Mouse (Mus musculus): Measurements from ENCODE around the gene Cutc. TPM values are rescaled to one million over a fixed set of nuclear protein-coding genes. Genes with fewer than 3 reads are reported as not detected.

Gene Cutc
- total RNA-seq, 2 experiments from 2014 or later, result 6.1 to 6.9 TPM

DNA sequence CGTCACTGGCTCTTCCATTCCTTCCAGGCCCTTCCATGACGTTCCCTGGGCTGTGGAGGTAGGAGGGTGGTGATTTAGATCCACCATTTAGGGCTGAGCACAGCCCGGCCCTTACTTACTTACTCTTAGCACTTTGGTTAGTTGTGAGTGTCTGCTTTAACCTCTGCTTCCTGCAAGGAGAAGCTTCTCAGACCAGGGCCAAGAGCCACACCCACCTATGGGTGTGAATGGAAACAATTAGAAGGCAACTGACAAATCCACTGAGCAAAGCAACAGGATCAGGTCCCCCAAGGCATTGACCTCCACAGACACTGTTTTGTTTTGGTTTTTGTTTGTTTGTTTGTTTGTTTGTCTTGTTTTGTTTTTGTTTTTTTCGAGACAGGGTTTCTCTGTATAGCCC, 56.5 kb downstream of the Cutc start:
- no peak for TF ChIP-seq CTCF (IDR thresholded peaks at IDR 0.05)
- H3K27ac ChIP-seq, result no peak overlapping the region
- no peak overlapping the region for H3K4me3 ChIP-seq
- no peak for DNase-seq (ENCODE audit: extremely low spot score in 1 of 2, low spot score in 2 of 2)
- intact Hi-C loops (cut with DNase I), result no loop called here

DNA sequence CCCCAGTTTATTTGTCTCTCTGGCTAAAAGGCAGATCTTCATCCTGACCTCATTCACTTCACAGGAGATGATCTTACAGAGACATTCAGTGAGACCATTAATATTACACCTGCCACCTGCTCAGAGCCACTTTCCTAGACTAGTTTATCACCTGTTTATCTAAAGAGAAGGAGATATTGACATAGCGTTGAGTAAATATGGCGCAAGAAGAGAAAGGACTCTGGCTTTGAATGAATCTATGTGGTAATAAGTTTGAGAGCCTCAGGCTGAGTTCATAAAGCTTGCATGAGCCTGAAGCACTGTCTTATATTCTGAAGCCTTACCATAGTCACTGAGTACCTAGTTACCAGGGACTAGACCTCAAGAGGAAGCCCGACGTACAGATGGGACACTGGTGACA, 58.6 kb downstream of the Cutc start:
- intact Hi-C loops (cut with DNase I), result no loop called here
- H3K27ac ChIP-seq, result no peak overlapping the region
- H3K4me3 ChIP-seq, result no peak overlapping the region
- DNase-seq (ENCODE audit: extremely low spot score in 1 of 2, low spot score in 2 of 2), result no peak
- no peak for TF ChIP-seq CTCF (IDR thresholded peaks at IDR 0.05)

DNA sequence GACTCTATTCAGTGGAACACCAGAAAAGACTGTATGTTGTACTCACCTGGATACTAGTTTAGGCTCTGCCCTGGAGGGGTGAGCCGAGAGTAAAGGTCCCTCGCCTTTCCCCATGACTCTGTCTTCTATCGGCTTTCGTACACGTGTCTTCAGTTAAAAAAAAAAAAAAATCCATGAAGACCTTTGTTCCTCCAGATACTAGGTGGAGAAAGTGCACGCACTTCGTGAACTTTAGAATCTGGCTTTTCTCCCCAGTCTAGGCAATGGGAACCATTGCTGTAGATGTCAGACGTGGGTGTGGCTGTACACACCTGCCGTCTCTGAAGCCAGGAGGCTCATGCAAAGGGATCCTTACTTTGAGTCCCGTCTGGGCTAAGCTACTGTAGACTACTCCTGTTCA, 60.5 kb downstream of the Cutc start:
- no peak for TF ChIP-seq CTCF (IDR thresholded peaks at IDR 0.05)
- DNase-seq (ENCODE audit: extremely low spot score in 1 of 2, low spot score in 2 of 2), result no peak
- intact Hi-C loops (cut with DNase I), result no loop called here
- Histone ChIP-seq H3K4me3 (no peak overlapping the region), H3K27ac (no peak overlapping the region)

DNA sequence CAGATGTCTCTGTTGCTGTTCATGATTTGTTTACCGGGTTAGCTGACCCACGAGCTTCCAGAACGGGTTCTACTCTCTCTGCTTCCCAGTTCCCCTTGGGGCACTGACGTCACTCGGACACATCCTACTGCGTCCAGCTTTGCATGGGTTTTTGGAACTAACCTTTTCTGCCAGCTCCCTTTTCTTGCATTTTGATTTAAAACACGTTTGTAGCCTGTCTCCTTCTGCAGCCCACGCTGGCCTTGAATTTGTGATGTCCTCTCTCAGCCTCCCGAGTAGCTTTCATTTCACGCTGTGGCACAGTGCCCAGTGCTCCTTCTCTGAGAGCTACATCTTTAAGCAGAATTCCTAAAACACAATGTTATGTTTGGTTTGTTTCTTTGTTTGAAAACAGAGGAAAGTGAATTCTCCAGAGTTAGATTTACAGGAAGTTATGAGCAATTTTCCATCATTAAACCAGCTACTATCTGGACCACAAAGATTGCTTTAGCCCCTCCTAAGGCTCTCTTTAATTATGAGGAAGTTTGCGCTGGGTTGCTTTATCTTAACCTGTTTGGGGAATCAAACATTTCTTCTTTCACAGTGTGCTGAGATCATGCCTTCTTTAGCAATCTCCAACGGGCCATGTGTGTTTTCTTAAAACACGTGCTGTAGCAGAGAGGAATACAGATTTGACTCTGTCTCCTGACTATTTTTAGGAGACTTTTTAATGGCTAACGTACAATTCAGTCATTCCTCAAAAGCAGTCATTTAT, 63.0 kb downstream of the Cutc start:
- H3K4me3 ChIP-seq, result peak overlapping the region; percentile 24
- intact Hi-C loops (cut with DNase I), result no loop called here
- TF ChIP-seq CTCF (IDR thresholded peaks at IDR 0.05), result no peak
- peak; percentile 11 to 29 for DNase-seq (ENCODE audit: extremely low spot score in 1 of 2, low spot score in 2 of 2)
- peak overlapping the region; percentile 50; the same call in 1 of the 2 replicates for H3K27ac ChIP-seq

Other genes with a start within 250 kb of the Cutc start
- gene Got1, start 228.4 kb upstream of the Cutc start, total RNA-seq (2021), result 100 to 1,000 TPM; 361 to 390 TPM
- not detected for gene Nkx2-3, start 140.7 kb upstream of the Cutc start, total RNA-seq (2021)
- gene Slc25a28, start 78.1 kb upstream of the Cutc start, total RNA-seq (2021), result 10 to 100 TPM; 43.3 to 46.3 TPM
- 10 to 100 TPM; 21.7 to 22.4 TPM for gene Entpd7, start 63.3 kb upstream of the Cutc start, total RNA-seq (2021)
- gene Cox15, start within 50 bp of the Cutc start, total RNA-seq (2021), result 10 to 100 TPM; 13.9 to 15.5 TPM
- under 1 TPM; 0.23 to 0.25 TPM for gene Abcc2, start 29.2 kb downstream of the Cutc start, total RNA-seq (2021)
- gene Dnmbp, start 187.2 kb downstream of the Cutc start, total RNA-seq (2021), result 10 to 100 TPM; 13.8 to 14.1 TPM
- gene Cpn1, start 233.6 kb downstream of the Cutc start, total RNA-seq (2021), result under 1 TPM; 0.16 TPM

All from left cerebral cortex, adult 2 months (tissue).